Mouse (Mus musculus) liver, adult 2 months (tissue): ENCODE data around the gene Timm22. TPM values are rescaled to one million over a fixed set of nuclear protein-coding genes. Genes with fewer than 3 reads are reported as not detected.

ENCODE experiments used
- DNase-seq: peaks from one replicate; pipeline ENCODE4 v3.0.0-alpha.2; 2011; ENCODE audit warnings: low read depth, low spot score; ENCODE audit errors: extremely low read depth
- H3K27ac ChIP-seq: fragments of 200-500 bp; replicated peaks from 2 replicates; pipeline ENCODE4 v1.5.1; 2012; ENCODE audit warnings: low read depth, mild to moderate bottlenecking, control low read depth, inconsistent platforms, low read length; ENCODE audit not compliant: insufficient read depth
- H3K27me3 ChIP-seq: fragments of 200-500 bp; 2 replicates; pipeline ENCODE4 v1.6.1; 2012; ENCODE audit warnings: mild to moderate bottlenecking, moderate library complexity, low read length, inconsistent platforms; ENCODE audit not compliant: control insufficient read depth, insufficient read depth
- H3K36me3 ChIP-seq: fragments of 200-500 bp; 2 replicates; pipeline ENCODE4 v1.6.1; 2012; ENCODE audit warnings: low read length, inconsistent platforms; ENCODE audit not compliant: control insufficient read depth, insufficient read depth
- H3K4me1 ChIP-seq: fragments of 200-500 bp; 2 replicates; pipeline ENCODE4 v1.6.1; 2011; ENCODE audit warnings: low read length; ENCODE audit not compliant: control insufficient read depth, insufficient read depth
- H3K4me3 ChIP-seq: fragments of 200-500 bp; 2 replicates; pipeline ENCODE4 v1.5.1; 2011; ENCODE audit warnings: low read depth, mild to moderate bottlenecking, control low read depth, low read length, moderate library complexity; ENCODE audit not compliant: insufficient read depth
- H3K79me2 ChIP-seq: fragments of 200-500 bp; 2 replicates; pipeline ENCODE4 v1.6.1; 2012; ENCODE audit warnings: inconsistent platforms, mild to moderate bottlenecking, low read length, moderate library complexity; ENCODE audit not compliant: control insufficient read depth, insufficient read depth
- H3K9ac ChIP-seq: fragments of 200-500 bp; 2 replicates; pipeline ENCODE4 v1.6.1; 2012; ENCODE audit warnings: low read depth, mild to moderate bottlenecking, control low read depth, inconsistent platforms, low read length
- CTCF ChIP-seq: fragments of 200-500 bp; IDR thresholded peaks from 2 replicates; pipeline ENCODE4 v1.5.1; 2011; ENCODE audit warnings: low read depth, low read length, control low read depth
- POLR2A ChIP-seq: fragments of 200-500 bp; IDR thresholded peaks from 2 replicates; pipeline ENCODE4 v1.6.1; 2011; ENCODE audit warnings: low read length, control low read depth; ENCODE audit not compliant: insufficient read depth; ENCODE audit errors: extremely low read depth
- WGBS: fragments of 180-500 bp; shearing (Covaris S2); methylation state at CpG from one replicate; pipeline ENCODE4 v1.1.7; 2018; 5-methylcytosine and 5-hydroxymethylcytosine counted together
- polyA plus RNA-seq: library from polyadenylated mRNA; depleted of rRNA; stranded (reverse); fragments of >200 nt; gene quantifications from 2 replicates; pipeline ENCODE4 v1.2.3, GENCODE M21; 2012
- total RNA-seq: library from RNA; depleted of rRNA; stranded (reverse); fragments of >200 nt; gene quantifications from 2 replicates; pipeline ENCODE4 v1.2.3, GENCODE M21; 2014

The Timm22 gene
- total and polyA plus RNA-seq, 2 experiments, result 6.0 to 7.9 TPM

DNA sequence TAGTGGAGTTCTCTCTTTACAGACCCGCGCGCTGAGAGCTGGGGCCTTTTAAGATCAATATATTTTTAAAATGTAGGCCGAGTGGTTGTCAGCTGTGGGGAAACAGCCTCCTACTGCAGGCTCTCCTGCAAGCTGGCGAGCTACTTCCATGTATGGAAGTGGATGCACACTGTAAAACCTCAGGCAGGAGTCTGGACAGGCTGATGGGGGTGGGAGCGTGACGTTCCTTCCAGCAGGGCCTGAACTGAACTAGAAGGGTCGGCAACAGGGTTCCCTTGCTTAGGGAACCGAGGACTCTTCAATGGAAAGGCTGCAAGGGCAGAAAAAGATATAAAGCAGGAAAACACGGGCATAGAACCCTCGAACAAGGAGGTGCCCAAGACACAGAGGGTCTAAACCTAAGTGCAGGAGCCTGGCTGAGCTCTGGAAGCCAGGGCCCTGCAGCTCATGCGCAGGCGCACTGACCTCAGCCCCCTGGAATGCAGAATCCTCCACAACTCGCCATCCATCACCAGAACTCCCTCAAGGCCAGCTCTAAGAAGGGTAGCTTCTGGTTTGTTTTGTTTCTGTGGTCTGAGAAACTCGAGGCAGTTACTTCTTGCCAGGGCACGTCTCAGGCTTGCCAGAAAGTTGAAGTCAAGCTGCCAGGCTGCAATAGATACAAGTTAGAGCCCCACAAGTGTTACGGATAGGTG lies 32.1 kb upstream of the Timm22 start:
- Histone ChIP-seq H3K27me3 (no peaks in the 10 kb centered on the region), H3K4me1 (no peaks in the 10 kb centered on the region), H3K27ac (no peak overlapping the region), H3K4me3 (no peak overlapping the region), H3K79me2 (no peaks in the 10 kb centered on the region), H3K36me3 (no peaks in the 10 kb centered on the region), H3K9ac (no peak overlapping the region)
- TF ChIP-seq POLR2A (no peak), CTCF (no peak)
- DNase-seq, result no peak
- WGBS, result 75% methylated on average over 17 of the region's 17 CpGs

DNA sequence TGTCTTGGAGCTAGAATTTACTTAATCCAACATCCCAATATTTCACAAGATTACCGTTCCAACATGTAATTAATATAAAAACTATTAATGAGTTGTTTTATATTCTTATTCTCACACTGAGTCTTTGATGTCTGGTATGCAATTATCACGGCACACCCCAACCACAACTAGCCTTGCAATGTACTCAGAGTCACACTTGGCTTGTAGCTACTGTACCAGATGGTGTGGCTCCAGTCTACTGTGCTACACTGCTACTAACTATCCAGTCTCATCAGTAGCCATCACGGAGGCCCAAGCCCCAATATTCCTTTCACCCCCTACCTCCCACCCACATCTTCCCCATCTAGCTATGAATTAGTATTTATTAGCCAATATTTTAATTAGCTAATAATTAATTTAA lies 30.3 kb upstream of the Timm22 start:
- H3K4me3 ChIP-seq, result no peak overlapping the region
- WGBS, result 93% methylated on average over 3 of the region's 3 CpGs
- H3K27me3 ChIP-seq, result no peaks in the 10 kb centered on the region
- no peak overlapping the region for H3K27ac ChIP-seq
- peaks cover 6% of the 10 kb centered on the region; the same call in 1 of the 2 replicates for H3K4me1 ChIP-seq
- H3K79me2 ChIP-seq, result no peaks in the 10 kb centered on the region
- H3K36me3 ChIP-seq, result no peaks in the 10 kb centered on the region
- no peak for DNase-seq
- TF ChIP-seq POLR2A, result no peak
- no peak for TF ChIP-seq CTCF
- H3K9ac ChIP-seq, result no peak overlapping the region

DNA sequence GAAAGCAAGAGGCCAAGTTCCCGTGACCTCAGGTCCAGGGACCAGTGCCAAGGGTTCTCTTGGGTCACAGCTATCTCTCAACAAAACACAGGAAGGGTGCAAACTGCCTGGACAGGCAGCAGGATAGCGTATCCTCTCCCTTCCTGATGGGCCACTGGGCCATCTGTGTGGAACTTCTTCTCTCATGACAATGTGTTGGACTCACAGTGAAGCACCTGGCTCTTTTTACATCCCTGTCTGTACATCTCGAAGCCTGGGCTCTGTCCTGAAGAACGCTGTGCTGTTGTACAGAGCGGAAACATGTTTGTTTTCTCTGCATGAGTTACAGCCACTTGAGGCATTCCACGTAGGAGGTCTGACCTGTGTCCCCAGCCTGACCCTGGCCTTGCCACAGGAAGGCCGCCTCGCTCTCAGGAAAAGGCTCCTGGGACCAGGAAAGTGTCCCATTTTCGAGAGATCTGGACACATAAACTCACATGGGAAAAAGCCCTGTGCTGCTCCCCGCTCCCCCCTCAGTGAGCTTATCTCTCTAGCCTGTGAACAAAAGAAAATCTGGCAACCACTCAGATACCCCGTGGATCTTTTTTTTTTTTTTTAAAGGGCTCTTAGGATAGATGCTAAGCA lies 26.7 kb upstream of the Timm22 start:
- DNase-seq, result peak; percentile 62
- H3K79me2 ChIP-seq, result no peaks in the 10 kb centered on the region
- H3K27ac ChIP-seq, result peak overlapping the region; percentile 58; the same call in 1 of the 2 replicates
- no peak overlapping the region for H3K9ac ChIP-seq
- WGBS, result 21% methylated on average over 11 of the region's 11 CpGs
- peaks cover 6% of the 10 kb centered on the region; the same call in 1 of the 2 replicates for H3K4me1 ChIP-seq
- TF ChIP-seq POLR2A, result no peak
- no peak for TF ChIP-seq CTCF
- H3K27me3 ChIP-seq, result no peaks in the 10 kb centered on the region
- H3K36me3 ChIP-seq, result no peaks in the 10 kb centered on the region
- no peak overlapping the region for H3K4me3 ChIP-seq

DNA sequence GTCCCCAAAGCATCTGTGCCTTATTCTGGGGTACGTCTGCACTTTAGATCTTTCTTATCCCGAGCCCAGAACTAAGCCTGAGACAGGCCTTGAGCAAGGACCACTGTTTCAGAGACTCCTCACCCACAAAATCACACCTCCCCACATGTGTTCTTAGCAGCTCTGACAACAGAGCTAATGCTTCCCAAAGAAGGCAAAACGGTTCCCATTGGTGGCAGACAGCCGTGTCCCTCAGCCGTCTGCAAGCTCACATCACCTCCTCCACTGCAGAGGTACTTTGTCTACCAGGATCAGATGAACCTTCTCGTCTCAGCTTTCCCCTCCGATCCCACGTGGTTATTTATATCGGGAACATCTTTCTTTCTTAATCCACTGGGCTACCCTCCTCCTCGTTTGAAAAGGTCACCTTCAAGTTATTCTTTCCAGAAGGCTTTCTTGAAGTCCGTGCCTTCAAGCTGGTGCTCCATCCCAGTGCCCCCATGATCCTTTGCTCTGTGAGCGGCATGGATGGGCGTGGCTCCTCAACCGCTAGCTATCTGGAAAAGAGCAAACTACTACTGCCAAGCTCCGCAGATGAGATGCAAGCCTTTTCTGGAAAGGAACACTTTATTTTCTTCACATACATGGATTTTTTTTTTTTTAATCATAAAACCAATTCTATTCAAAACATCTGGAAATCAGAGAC lies 25.4 kb upstream of the Timm22 start:
- no peaks in the 10 kb centered on the region for H3K36me3 ChIP-seq
- 94% methylated on average over 15 of the region's 15 CpGs for WGBS
- H3K9ac ChIP-seq, result no peak overlapping the region
- peaks cover 6% of the 10 kb centered on the region; the same call in 1 of the 2 replicates for H3K4me1 ChIP-seq
- H3K79me2 ChIP-seq, result no peaks in the 10 kb centered on the region
- no peak overlapping the region for H3K27ac ChIP-seq
- TF ChIP-seq CTCF (no peak), POLR2A (no peak)
- no peaks in the 10 kb centered on the region for H3K27me3 ChIP-seq
- no peak overlapping the region for H3K4me3 ChIP-seq
- no peak for DNase-seq

DNA sequence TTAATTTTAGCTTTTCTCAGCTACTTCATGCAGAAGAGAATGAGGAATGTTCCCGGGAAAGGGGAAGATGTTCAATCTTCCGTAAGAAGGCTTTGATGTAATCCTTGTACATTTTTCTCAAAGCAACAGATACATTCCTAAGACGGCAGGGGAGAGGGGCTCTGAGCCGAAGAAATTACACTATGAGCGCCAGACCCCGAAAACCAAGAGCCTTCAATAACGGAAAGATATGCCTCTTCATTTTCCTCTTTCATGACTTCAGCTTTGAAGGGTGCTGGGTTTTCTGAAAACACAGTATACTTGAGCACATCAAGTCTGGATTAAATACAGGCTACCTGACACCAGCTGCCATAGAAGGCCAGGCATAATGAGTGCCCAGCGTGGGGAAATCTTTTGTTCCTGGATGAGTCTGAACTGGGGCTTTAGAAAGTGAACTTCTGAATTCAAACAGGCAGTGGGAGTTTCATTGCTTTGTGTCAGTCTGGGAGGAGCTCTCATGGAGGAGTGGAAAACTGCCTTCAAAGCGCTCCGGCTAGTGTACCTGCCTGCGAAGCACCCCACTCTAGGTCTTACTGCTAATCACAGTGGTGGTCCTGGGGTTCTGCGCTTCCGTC lies 23.9 kb upstream of the Timm22 start:
- H3K36me3 ChIP-seq, result no peaks in the 10 kb centered on the region
- H3K9ac ChIP-seq, result no peak overlapping the region
- DNase-seq, result no peak
- no peaks in the 10 kb centered on the region for H3K79me2 ChIP-seq
- H3K4me3 ChIP-seq, result no peak overlapping the region
- H3K27ac ChIP-seq, result no peak overlapping the region
- no peak for TF ChIP-seq POLR2A
- TF ChIP-seq CTCF, result no peak
- no peaks in the 10 kb centered on the region for H3K27me3 ChIP-seq
- H3K4me1 ChIP-seq, result peaks cover 6% of the 10 kb centered on the region; the same call in 1 of the 2 replicates
- 91% methylated on average over 13 of the region's 13 CpGs for WGBS
